Mouse (Mus musculus): ENCODE measurements around the gene Rrm2. TPM values are rescaled to one million over a fixed set of nuclear protein-coding genes. Genes with fewer than 3 reads are reported as not detected.
"Not testable (repeated sequence)": the region's sequence is repeated elsewhere in the genome, so short reads cannot be mapped to it uniquely, and the experiment has no call there.

The Rrm2 gene
- total RNA-seq, 2 experiments from 2014 or later = 13.5 to 21.2 TPM

DNA sequence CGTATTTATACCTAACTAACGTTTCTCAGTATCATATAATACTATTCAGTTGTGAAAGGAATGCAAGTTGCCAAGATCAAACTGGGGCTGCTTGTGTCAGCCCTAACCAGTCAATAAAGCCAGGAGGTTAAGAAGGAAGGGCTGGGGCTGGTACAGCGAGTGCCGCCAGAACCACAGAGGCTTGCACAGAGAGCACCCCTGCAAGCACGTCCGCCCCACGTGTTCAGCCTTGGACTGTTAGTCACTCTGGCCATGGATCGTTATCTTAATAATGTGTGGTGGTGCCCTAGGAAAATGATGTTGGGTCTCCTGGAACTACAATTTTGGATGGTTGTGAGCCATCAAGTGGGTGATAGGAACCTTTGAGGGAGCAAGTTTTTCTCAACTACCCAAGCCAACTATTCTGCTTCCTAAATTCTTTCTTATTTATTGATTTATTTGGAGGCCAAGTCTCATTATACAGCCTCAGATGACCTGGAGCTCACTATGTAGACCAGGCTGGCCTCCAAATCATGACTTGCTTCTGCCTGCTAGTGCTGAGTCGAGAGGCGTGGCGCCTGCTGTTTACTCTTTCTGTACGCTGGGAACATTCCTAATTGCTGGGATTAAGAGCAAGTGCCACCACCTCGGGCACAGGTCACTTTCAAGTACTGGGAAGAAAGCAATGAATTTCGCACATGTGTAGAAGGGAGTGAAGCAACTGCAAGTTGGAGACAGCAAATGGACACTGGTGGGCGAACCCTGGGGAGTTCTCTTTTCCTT, 2.4 kb upstream of the Rrm2 start:
- no peak for DNase-seq

- no peak for DNase-seq
These were observed 1.1 kb upstream of the Rrm2 start for GRCm38 (mm10) chr12:24706764-24707479.

DNA sequence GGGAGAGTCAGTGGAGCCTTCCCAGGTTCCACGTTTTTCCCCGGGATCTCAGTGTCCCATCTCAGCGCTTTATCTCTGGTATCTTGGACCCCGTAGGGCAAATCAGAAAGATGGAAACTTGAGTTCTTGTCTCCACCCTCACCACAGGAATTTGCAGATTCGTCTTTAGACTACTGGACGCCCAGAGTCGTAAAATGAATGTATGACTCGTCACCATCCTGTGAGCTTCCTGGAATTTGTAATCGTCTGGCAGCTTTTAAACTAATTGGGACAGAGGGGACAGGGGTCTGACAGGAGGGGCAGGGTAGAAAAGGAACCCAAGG, 600 bp upstream of the Rrm2 start:
- DNase-seq = no peak

DNA sequence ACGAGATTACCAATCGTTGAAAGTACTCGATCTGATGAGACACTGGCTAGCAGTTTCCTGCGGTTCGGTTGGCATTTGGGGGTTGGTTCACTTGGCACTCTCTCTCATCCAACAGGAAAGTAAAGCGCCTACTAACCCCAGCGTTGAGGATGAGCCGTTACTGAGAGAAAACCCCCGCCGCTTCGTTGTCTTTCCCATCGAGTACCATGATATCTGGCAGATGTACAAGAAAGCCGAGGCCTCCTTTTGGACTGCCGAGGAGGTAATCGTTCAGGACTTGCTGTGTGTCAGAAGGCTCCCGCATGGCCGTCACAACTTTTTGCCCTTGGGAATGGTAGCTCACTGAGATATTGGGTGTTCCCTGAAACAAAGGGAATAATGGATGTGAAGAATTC, 780 bp downstream of the Rrm2 start:
- no peak for DNase-seq

DNA sequence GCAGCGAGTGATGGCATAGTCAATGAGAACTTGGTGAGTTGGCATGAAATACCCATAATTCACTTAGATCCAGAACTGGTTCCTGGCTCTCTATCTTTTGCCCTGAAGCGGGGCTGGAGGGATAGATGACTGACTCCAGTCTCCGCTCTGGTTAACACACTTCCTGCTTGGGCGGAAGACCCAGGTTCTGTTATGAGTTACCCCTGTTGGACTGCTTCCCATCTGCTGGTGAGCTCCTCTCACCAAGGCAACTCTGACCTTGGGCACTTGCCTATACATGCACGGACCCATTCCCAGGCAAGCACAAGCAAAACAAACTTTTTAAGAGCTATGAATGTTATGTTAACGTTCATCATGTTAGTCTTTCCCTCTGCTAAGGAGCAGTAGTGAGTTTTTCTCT, 1.4 kb downstream of the Rrm2 start:
- no peak for DNase-seq

DNA sequence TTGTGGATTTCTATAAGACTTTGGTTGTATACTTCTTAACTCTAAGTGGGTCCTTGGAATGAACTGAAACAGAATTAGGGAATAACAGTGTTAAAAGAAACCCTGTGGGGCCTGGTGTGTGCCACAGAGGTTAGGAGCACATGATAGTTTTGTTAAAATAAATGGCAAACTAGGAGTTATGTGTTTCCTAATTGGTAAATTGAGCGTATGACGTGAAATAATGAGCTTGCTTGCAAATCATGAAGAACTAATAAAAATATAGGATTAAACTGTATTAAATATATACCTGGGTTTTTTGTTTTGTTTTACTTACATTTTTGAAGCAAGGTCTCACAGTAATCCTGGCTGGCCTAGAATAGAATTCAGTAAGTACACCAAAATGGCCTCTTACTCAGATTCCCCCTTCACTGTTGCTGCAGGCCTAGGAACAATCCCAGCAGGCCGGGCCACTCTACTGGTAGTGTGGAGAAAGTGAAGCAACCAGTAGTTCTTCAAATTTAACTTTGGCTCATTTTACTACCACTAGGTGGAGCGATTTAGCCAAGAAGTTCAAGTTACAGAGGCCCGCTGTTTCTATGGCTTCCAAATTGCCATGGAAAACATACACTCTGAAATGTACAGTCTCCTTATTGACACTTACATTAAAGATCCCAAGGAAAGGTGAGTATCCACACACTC, 1.9 kb downstream of the Rrm2 start:
- DNase-seq = peak; percentile 42

DNA sequence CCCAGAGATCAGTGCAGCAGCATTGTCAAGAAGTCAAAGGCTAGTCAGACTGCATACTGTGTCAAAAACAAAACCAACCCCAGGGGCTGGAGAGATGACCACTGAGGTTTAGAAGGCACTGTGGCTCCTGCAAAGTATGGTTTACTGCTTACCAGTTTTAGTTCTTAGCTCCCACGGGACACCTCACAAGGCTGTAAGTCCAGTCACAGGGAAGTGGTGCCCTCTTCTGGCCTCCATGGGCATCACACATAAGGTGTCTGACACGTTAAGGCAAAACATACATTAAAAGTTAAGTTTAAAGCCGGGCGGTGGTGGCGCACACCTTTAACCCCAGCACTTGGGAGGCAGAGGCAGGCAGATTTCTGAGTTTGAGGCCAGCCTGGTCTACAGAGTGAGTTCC, 2.6 kb downstream of the Rrm2 start:
- no peak for DNase-seq

DNA sequence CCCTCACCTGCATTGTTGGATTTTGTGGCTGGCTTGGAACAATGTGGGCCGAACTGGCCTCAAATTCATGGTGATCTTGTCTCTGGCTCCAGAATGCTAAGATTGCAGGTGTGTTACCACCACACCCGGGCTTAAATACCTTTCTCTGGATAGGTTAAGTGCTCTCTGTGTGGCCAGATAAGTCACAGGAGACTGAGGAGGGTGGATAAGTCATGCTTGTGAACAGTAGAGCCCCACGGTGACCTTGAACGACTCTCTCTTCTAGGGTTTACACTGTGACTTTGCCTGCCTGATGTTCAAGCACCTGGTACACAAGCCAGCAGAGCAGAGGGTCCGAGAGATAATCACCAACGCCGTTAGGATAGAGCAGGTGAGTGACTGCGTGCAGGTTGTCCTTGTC, 4.4 kb downstream of the Rrm2 start:
- DNase-seq = no peak

DNA sequence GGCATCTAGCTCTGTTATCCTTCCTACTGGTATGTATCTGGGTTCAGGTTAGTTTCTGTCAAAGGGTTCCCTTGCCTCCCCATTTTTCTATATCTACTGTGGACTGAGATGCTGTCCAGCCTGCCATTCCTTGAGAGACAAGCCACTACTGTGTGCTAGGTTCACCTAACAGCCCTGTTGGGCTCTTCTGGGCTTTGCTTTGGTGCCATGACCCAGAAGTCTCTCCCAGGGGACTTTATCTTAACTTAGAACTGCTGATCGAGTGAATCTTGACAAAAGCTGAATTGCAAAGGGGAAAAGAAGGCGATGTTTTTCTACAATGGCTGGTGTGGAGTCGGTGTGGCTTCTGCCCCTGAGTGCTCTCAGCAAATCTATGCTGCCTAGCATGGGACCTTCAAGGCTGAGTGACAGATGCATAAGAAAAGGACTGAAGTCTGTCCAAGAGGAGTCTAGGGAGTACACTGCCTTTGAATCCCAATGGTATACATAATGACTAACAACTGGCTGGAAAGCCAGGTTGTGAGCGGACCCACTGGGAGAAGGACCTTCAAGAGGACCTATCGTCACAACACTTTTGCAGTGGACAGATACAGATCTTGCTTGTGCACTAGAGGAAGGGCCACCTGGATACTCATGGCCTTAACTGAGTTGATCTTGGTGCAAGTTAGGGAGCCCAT, 6.7 kb downstream of the Rrm2 start:
- DNase-seq = no peak

DNA sequence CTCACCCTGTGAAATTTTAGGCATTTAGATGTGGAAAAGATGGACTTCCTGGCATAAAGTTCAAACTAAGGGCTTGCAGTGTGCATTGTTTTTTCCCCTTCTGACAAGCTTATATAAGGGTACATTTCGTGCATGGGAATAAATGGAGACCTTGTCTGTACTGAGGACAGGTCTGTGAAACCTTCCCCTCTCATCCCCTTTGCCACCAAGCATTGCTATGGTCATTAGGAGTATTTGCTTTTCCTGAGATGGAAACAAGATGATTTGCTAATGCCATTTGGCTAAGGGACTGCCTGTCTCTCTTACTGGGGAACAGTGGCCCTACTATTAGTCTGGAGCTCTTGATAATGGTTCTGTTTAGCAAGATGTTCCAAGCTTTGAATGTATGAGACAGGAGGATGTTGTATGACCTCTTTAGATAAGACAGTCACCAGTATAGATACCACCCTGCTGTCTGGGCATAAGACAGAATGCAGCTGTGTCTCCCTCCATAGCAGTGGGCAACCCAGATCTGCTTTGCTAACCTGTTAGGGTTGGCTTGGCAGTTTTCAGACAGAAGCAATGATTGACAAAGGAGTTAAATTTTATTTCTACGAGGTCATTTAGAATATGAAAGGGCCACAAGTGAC, 7.3 kb downstream of the Rrm2 start:
- no peak for DNase-seq

DNA sequence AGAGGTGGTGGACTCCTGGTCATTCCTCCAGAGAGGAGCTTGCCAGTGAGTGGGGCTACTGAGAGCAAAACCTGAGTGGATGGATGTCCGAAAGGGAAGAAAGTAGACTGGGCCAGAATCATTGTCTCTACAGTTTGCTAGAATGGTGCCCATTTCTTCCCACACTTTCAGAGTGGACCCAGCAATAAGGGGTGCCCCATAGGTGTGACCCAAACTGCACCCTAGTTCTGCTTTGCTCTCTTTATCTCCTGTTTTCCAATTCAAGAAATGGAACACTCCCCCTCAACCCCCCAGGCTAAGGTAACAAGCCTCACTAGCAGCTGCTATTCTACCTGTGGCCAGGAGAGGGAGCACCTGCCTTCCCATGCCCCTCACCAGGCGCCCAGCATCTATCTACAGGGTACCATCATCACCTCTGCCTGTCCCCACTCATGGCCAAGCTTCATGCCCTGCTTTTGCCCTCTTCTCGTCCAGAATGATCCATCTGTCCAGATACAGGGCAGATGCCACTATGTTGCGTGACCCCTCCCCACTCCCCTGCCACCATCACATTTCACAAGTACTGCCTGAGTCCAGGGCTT, 8.8 kb downstream of the Rrm2 start:
- DNase-seq = peak; percentile 47

DNA sequence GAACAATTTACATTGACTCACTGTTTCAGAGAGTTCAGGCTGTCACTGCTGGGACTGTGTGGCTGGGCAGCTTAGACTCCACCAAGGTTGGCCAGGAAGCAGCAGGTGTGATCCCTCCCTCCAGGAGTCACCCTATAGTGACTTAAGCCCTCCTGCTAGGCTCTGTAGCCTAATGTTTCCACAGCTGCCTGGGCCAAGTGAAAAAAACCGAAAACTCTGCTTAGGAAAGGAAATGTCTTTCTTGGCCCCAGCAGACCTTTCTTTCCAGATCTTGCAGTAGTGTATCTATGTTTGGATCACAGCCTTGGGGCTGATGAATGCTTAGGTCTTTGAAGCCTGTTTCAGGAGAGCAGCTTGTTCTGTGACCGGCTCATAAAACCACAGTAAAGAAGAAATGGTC, 15.4 kb downstream of the Rrm2 start:
- DNase-seq = no peak

DNA sequence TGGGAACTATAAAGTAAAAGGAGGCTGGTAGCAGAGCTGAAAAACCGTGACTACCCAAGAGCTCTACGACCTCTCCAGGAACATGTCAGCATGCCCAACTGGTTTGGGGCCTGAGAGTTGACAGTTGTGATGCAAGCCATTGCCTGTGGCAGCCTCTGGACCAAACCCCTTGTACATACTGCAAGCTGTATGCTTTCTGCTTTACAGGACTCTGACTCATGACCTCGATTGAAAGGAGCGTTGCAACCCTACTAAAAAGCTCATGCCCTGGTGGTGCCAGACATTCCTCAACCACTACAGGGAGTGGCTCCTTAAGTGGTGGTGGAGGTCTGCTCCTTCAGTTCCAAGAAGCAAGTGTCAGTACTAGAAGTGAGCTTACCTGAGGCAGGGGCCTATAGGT, 15.8 kb downstream of the Rrm2 start:
- DNase-seq = no peak

GRCm38 (mm10) chr12:24724369-24724768, 16.3 kb downstream of the Rrm2 start:
- DNase-seq = no peak

DNA sequence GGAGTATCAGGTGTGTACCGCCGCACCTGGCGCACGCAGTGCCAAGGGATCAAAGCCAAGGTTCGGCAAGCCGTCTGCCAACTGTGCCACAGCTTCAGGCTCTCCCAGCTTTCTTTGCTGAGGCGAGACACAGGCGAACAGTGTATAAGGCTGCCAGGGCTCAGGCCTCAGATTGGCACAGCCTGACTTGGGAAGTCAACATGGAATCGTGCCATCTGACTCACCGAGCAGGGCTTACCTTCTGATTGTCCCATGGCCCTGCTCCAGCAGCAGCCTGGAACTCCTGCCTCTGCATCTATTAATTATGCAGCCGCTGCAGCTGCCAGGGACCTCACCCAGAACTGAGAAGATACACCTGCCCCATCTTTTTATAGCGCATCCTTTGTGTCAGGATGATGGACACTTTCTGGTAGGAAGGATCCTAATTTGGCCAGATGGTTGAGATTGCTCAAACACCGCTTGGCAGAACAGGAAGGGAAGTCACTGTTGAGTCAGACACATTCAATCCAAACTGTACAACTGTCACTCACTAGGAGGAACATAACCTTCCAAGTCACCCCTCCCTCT, 26.9 kb downstream of the Rrm2 start:
- DNase-seq = no peak

- DNase-seq = no peak
These were observed 28.9 kb downstream of the Rrm2 start for GRCm38 (mm10) chr12:24736956-24737355.

- no peak for DNase-seq
These were observed 31.9 kb downstream of the Rrm2 start for GRCm38 (mm10) chr12:24739963-24740362.

GRCm38 (mm10) chr12:24741535-24741934, 33.5 kb downstream of the Rrm2 start:
- DNase-seq = not testable (repeated sequence)

DNA sequence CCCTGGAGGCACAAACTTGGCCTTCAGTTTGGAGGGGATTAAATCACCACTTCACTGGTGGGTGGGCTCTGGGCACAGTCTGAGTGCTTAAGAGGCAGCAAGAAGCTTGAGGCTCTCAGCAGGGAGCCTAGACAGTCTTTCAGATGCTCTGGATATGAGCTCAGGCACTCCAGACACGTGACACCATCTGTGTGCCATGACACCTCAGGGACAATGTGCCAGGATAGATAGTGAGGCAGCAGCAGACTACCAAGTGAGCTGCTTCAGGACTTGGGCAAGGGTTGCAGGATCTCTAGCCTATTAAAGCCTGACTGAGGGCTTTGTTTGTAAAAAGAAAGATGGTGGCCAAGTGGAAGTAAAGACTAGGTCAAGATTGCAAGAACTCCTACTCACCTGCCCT, 36.3 kb downstream of the Rrm2 start:
- no peak for DNase-seq

GRCm38 (mm10) chr12:24746579-24747296, 38.7 kb downstream of the Rrm2 start:
- DNase-seq = no peak

DNA sequence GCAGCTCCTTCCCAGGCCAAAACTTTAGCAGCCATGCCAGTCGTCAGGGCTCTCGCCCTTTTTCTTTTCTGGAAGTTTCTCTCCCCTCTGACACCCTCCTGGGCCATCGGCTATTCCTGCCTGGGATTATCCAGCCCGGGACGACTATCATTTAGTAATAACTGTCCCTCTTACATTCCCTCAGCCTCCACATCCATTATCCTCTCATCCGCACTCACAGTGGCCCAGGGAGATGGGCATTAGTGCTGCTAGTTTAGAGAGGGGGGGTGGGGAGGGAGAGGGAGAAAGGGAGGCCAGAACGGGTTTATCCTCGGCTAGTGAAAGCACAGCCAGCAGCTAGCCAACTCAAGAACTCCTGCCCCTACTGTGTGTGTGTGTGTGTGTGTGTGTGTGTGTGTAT, 39.3 kb downstream of the Rrm2 start:
- no peak for DNase-seq
